Mouse (Mus musculus): ENCODE results near the gene Sox5.

- TF ChIP-seq CTCF (IDR thresholded peaks at IDR 0.05; ENCODE audit: extremely low read depth, insufficient read length, insufficient replicate concordance, low read depth, low read length): no peak
- no peak for TF ChIP-seq POLR2A (IDR thresholded peaks at IDR 0.05; ENCODE audit: low read depth, low read length)
Observed at GRCm38 (mm10) chr6:143845761-143846160, 936.0 kb downstream of the Sox5 start.

All from small intestine, adult 2 months (tissue).